Mouse (Mus musculus): ENCODE measurements around the gene Sap30l. TPM values are rescaled to one million over a fixed set of nuclear protein-coding genes. Genes with fewer than 3 reads are reported as not detected.

Sap30l gene
- polyA plus RNA-seq, 1 experiment from 2014 or later: 16.3 TPM

- Histone ChIP-seq H3K4me3 (ENCODE audit: low read depth, low read length) (no peak overlapping the region), H3K36me3 (ENCODE audit: control insufficient read depth, insufficient read depth, low read length) (peaks cover 15% of the 10 kb centered on the region; the same call in 1 of the 2 replicates), H3K9ac (ENCODE audit: low read depth, low read length) (0 out of 2 replicates have a peak overlapping the region, but pooled peaks have one; percentile 45), H3K4me1 (ENCODE audit: control insufficient read depth, insufficient read depth, low read length) (peaks cover 3% of the 10 kb centered on the region; the same call in 1 of the 2 replicates), H3K4me2 (ENCODE audit: low read depth, low read length) (no peak overlapping the region), H3K27ac (replicated peaks; ENCODE audit: low read depth, low read length) (peak overlapping the region; percentile 61; the same call in 1 of the 2 replicates), H3K27me3 (replicated peaks; ENCODE audit: control insufficient read depth, insufficient read depth, low read length) (no peaks in the 10 kb centered on the region), H3K9me3 (ENCODE audit: control insufficient read depth, low read length) (no peaks in the 10 kb centered on the region)
- 45% methylated on average over 16 of the region's 18 CpGs for WGBS
- DNase-seq (ENCODE audit: low spot score): peak; percentile 59
- peak; percentile 47 for ATAC-seq (ENCODE audit: low read depth)
Observed at GRCm38 (mm10) chr11:57786616-57787418, 14.6 kb upstream of the Sap30l start.

- ATAC-seq (ENCODE audit: low read depth) (no peak), DNase-seq (ENCODE audit: low spot score) (no peak)
- WGBS: 45% methylated on average over 3 of the region's 3 CpGs
- Histone ChIP-seq H3K27me3 (replicated peaks; ENCODE audit: control insufficient read depth, insufficient read depth, low read length) (no peaks in the 10 kb centered on the region), H3K9ac (ENCODE audit: low read depth, low read length) (no peak overlapping the region), H3K4me3 (ENCODE audit: low read depth, low read length) (no peak overlapping the region), H3K4me2 (ENCODE audit: low read depth, low read length) (no peak overlapping the region), H3K27ac (replicated peaks; ENCODE audit: low read depth, low read length) (no peak overlapping the region), H3K4me1 (ENCODE audit: control insufficient read depth, insufficient read depth, low read length) (peaks cover 3% of the 10 kb centered on the region; the same call in 1 of the 2 replicates), H3K9me3 (ENCODE audit: control insufficient read depth, low read length) (no peaks in the 10 kb centered on the region), H3K36me3 (ENCODE audit: control insufficient read depth, insufficient read depth, low read length) (0 out of 2 replicates have a peak, but pooled peaks cover 10% of the 10 kb centered on the region)
Observed at GRCm38 (mm10) chr11:57787913-57788312, 13.5 kb upstream of the Sap30l start.

- Histone ChIP-seq H3K27me3 (replicated peaks; ENCODE audit: control insufficient read depth, insufficient read depth, low read length) (no peaks in the 10 kb centered on the region), H3K4me2 (ENCODE audit: low read depth, low read length) (no peak overlapping the region), H3K36me3 (ENCODE audit: control insufficient read depth, insufficient read depth, low read length) (no peaks in the 10 kb centered on the region), H3K27ac (replicated peaks; ENCODE audit: low read depth, low read length) (no peak overlapping the region), H3K9ac (ENCODE audit: low read depth, low read length) (no peak overlapping the region), H3K4me1 (ENCODE audit: control insufficient read depth, insufficient read depth, low read length) (peaks cover 3% of the 10 kb centered on the region; the same call in 1 of the 2 replicates), H3K9me3 (ENCODE audit: control insufficient read depth, low read length) (no peaks in the 10 kb centered on the region), H3K4me3 (ENCODE audit: low read depth, low read length) (no peak overlapping the region)
- WGBS: 37% methylated on average over 21 of the region's 21 CpGs
- DNase-seq (ENCODE audit: low spot score): no peak
- ATAC-seq (ENCODE audit: low read depth): no peak
Observed at GRCm38 (mm10) chr11:57790866-57791535, 10.4 kb upstream of the Sap30l start.

GRCm38 (mm10) chr11:57795086-57795485 lies 6.4 kb upstream of the Sap30l start:
- H3K36me3 ChIP-seq (ENCODE audit: control insufficient read depth, insufficient read depth, low read length): no peaks in the 10 kb centered on the region
- DNase-seq (ENCODE audit: low spot score) (no peak), ATAC-seq (ENCODE audit: low read depth) (no peak)
- WGBS: 64% methylated on average over 6 of the region's 6 CpGs
- no peak overlapping the region for H3K27ac ChIP-seq (replicated peaks; ENCODE audit: low read depth, low read length)
- H3K4me1 ChIP-seq (ENCODE audit: control insufficient read depth, insufficient read depth, low read length): no peaks in the 10 kb centered on the region
- H3K4me3 ChIP-seq (ENCODE audit: low read depth, low read length): no peak overlapping the region
- no peak overlapping the region for H3K4me2 ChIP-seq (ENCODE audit: low read depth, low read length)
- H3K27me3 ChIP-seq (replicated peaks; ENCODE audit: control insufficient read depth, insufficient read depth, low read length): no peaks in the 10 kb centered on the region
- no peaks in the 10 kb centered on the region for H3K9me3 ChIP-seq (ENCODE audit: control insufficient read depth, low read length)
- H3K9ac ChIP-seq (ENCODE audit: low read depth, low read length): no peak overlapping the region

- Histone ChIP-seq H3K36me3 (ENCODE audit: control insufficient read depth, insufficient read depth, low read length) (no peaks in the 10 kb centered on the region), H3K9me3 (ENCODE audit: control insufficient read depth, low read length) (no peaks in the 10 kb centered on the region), H3K4me2 (ENCODE audit: low read depth, low read length) (no peak overlapping the region), H3K4me3 (ENCODE audit: low read depth, low read length) (no peak overlapping the region), H3K4me1 (ENCODE audit: control insufficient read depth, insufficient read depth, low read length) (peaks cover 8% of the 10 kb centered on the region), H3K27me3 (replicated peaks; ENCODE audit: control insufficient read depth, insufficient read depth, low read length) (no peaks in the 10 kb centered on the region), H3K27ac (replicated peaks; ENCODE audit: low read depth, low read length) (no peak overlapping the region), H3K9ac (ENCODE audit: low read depth, low read length) (no peak overlapping the region)
- DNase-seq (ENCODE audit: low spot score): no peak
- no peak for ATAC-seq (ENCODE audit: low read depth)
- WGBS: 84% methylated on average over 8 of the region's 9 CpGs
Observed at GRCm38 (mm10) chr11:57797828-57798227, 3.6 kb upstream of the Sap30l start.

GRCm38 (mm10) chr11:57799456-57799855 lies 2.0 kb upstream of the Sap30l start:
- WGBS: 79% methylated on average over 10 of the region's 10 CpGs
- ATAC-seq (ENCODE audit: low read depth) (no peak), DNase-seq (ENCODE audit: low spot score) (no peak)
- Histone ChIP-seq H3K27me3 (replicated peaks; ENCODE audit: control insufficient read depth, insufficient read depth, low read length) (no peaks in the 10 kb centered on the region), H3K4me3 (ENCODE audit: low read depth, low read length) (no peak overlapping the region), H3K4me2 (ENCODE audit: low read depth, low read length) (no peak overlapping the region), H3K4me1 (ENCODE audit: control insufficient read depth, insufficient read depth, low read length) (peaks cover 17% of the 10 kb centered on the region), H3K27ac (replicated peaks; ENCODE audit: low read depth, low read length) (no peak overlapping the region), H3K9me3 (ENCODE audit: control insufficient read depth, low read length) (no peaks in the 10 kb centered on the region), H3K36me3 (ENCODE audit: control insufficient read depth, insufficient read depth, low read length) (no peaks in the 10 kb centered on the region), H3K9ac (ENCODE audit: low read depth, low read length) (no peak overlapping the region)

GRCm38 (mm10) chr11:57800266-57800951 lies 1.0 kb upstream of the Sap30l start:
- no peaks in the 10 kb centered on the region for H3K27me3 ChIP-seq (replicated peaks; ENCODE audit: control insufficient read depth, insufficient read depth, low read length)
- no peak for ATAC-seq (ENCODE audit: low read depth)
- H3K4me1 ChIP-seq (ENCODE audit: control insufficient read depth, insufficient read depth, low read length): peaks cover 17% of the 10 kb centered on the region
- 18% methylated on average over 22 of the region's 22 CpGs for WGBS
- no peaks in the 10 kb centered on the region for H3K36me3 ChIP-seq (ENCODE audit: control insufficient read depth, insufficient read depth, low read length)
- peak overlapping the region; percentile 94 for H3K4me3 ChIP-seq (ENCODE audit: low read depth, low read length)
- H3K4me2 ChIP-seq (ENCODE audit: low read depth, low read length): peak overlapping the region; percentile 85
- H3K9ac ChIP-seq (ENCODE audit: low read depth, low read length): peak overlapping the region; percentile 90
- no peaks in the 10 kb centered on the region for H3K9me3 ChIP-seq (ENCODE audit: control insufficient read depth, low read length)
- peak overlapping the region; percentile 83; the same call in 1 of the 2 replicates for H3K27ac ChIP-seq (replicated peaks; ENCODE audit: low read depth, low read length)
- no peak for DNase-seq (ENCODE audit: low spot score)

GRCm38 (mm10) chr11:57801766-57802510 lies 501 bp downstream of the Sap30l start:
- WGBS: 3% methylated on average over 18 of the region's 85 CpGs
- peak overlapping the region; percentile 65 for H3K27ac ChIP-seq (replicated peaks; ENCODE audit: low read depth, low read length)
- ATAC-seq (ENCODE audit: low read depth): peak; percentile 64
- peak overlapping the region; percentile 90 for H3K9ac ChIP-seq (ENCODE audit: low read depth, low read length)
- H3K9me3 ChIP-seq (ENCODE audit: control insufficient read depth, low read length): no peaks in the 10 kb centered on the region
- 0 out of 2 replicates have a peak, but pooled peaks cover 10% of the 10 kb centered on the region for H3K36me3 ChIP-seq (ENCODE audit: control insufficient read depth, insufficient read depth, low read length)
- H3K4me2 ChIP-seq (ENCODE audit: low read depth, low read length): peak overlapping the region; percentile 69
- H3K27me3 ChIP-seq (replicated peaks; ENCODE audit: control insufficient read depth, insufficient read depth, low read length): no peaks in the 10 kb centered on the region
- peaks cover 17% of the 10 kb centered on the region for H3K4me1 ChIP-seq (ENCODE audit: control insufficient read depth, insufficient read depth, low read length)
- peak; percentile 29 for DNase-seq (ENCODE audit: low spot score)
- H3K4me3 ChIP-seq (ENCODE audit: low read depth, low read length): peak overlapping the region; percentile 94
